Mouse (Mus musculus): ENCODE data around the gene Cfl2. TPM values are rescaled to one million over a fixed set of nuclear protein-coding genes. Genes with fewer than 3 reads are reported as not detected.

Cfl2 gene
- total RNA-seq, 1 experiment, result 50.9 TPM

- TF ChIP-seq ZNF384 (IDR thresholded peaks at IDR 0.05; ENCODE audit: low read depth, low read length) (no peak), MAFK (IDR thresholded peaks at IDR 0.05; ENCODE audit: insufficient read depth, low read depth, low read length) (no peak), CHD2 (IDR thresholded peaks at IDR 0.05; ENCODE audit: low read depth, low read length) (no peak), HCFC1 (IDR thresholded peaks at IDR 0.05; ENCODE audit: borderline replicate concordance, insufficient read depth, low read length) (no peak), ZC3H11A (IDR thresholded peaks at IDR 0.05; ENCODE audit: borderline replicate concordance, low read depth, low read length) (no peak)
- Histone ChIP-seq H3K9ac (ENCODE audit: insufficient read depth, low read depth, low read length, poor library complexity, severe bottlenecking) (no peak overlapping the region), H3K9me3 (ENCODE audit: control insufficient read depth, insufficient read depth, low read depth, low read length) (no peaks in the 10 kb centered on the region), H3K27ac (ENCODE audit: insufficient read depth, low read depth, low read length, poor library complexity, severe bottlenecking) (no peak overlapping the region), H3K36me3 (ENCODE audit: control insufficient read depth, insufficient read depth, low read length, poor library complexity, severe bottlenecking) (no peaks in the 10 kb centered on the region), H3K4me3 (ENCODE audit: insufficient read depth in 1 of 2, low read depth in 1 of 2, low read length in 2 of 2, poor library complexity in 1 of 2, severe bottlenecking in 1 of 2) (no peak overlapping the region), H3K4me1 (ENCODE audit: control insufficient read depth in 2 of 2, insufficient read depth in 2 of 2, low read length in 2 of 2, poor library complexity in 1 of 2) (peaks cover 0 to 2% of the 10 kb centered on the region in 2 experiments; a peak in 1 of 4 replicates)
- no peak for DNase-seq (ENCODE audit: low read depth, low spot score)
- in situ Hi-C loops (cut with MboI; ENCODE audit: low sequenced_read_pairs in 2 of 2, unreplicated experiment in 2 of 2), result no loop called here
Observed at GRCm38 (mm10) chr12:54819181-54819935, 43.3 kb downstream of the Cfl2 start.

GRCm38 (mm10) chr12:54810142-54810541, 52.5 kb downstream of the Cfl2 start:
- Histone ChIP-seq H3K27ac (ENCODE audit: insufficient read depth, low read depth, low read length, poor library complexity, severe bottlenecking) (no peak overlapping the region), H3K9ac (ENCODE audit: insufficient read depth, low read depth, low read length, poor library complexity, severe bottlenecking) (no peak overlapping the region), H3K4me1 (ENCODE audit: control insufficient read depth in 2 of 2, insufficient read depth in 2 of 2, low read length in 2 of 2, poor library complexity in 1 of 2) (peaks cover 0 to 6% of the 10 kb centered on the region in 2 experiments; a peak in 1 of 4 replicates), H3K36me3 (ENCODE audit: control insufficient read depth, insufficient read depth, low read length, poor library complexity, severe bottlenecking) (no peaks in the 10 kb centered on the region), H3K4me3 (ENCODE audit: insufficient read depth in 1 of 2, low read depth in 1 of 2, low read length in 2 of 2, poor library complexity in 1 of 2, severe bottlenecking in 1 of 2) (no peak overlapping the region), H3K9me3 (ENCODE audit: control insufficient read depth, insufficient read depth, low read depth, low read length) (no peaks in the 10 kb centered on the region)
- TF ChIP-seq ZC3H11A (IDR thresholded peaks at IDR 0.05; ENCODE audit: borderline replicate concordance, low read depth, low read length) (no peak), MAFK (IDR thresholded peaks at IDR 0.05; ENCODE audit: insufficient read depth, low read depth, low read length) (no peak), HCFC1 (IDR thresholded peaks at IDR 0.05; ENCODE audit: borderline replicate concordance, insufficient read depth, low read length) (no peak), CHD2 (IDR thresholded peaks at IDR 0.05; ENCODE audit: low read depth, low read length) (no peak), ZNF384 (IDR thresholded peaks at IDR 0.05; ENCODE audit: low read depth, low read length) (no peak)
- in situ Hi-C loops (cut with MboI; ENCODE audit: low sequenced_read_pairs in 2 of 2, unreplicated experiment in 2 of 2), result no loop called here
- DNase-seq (ENCODE audit: low read depth, low spot score), result no peak

Other genes starting within 250 kb of the Cfl2 start
- gene Sptssa, start 206.3 kb downstream of the Cfl2 start, total RNA-seq (2012; rRNA removed), result 14.3 and 23.7 TPM in 2 replicates
- 31.3 and 37.8 TPM in 2 replicates for gene Eapp, start 167.0 kb downstream of the Cfl2 start, total RNA-seq (2012; rRNA removed)
- 36.0 and 53.2 TPM in 2 replicates for gene Snx6, start 67.2 kb downstream of the Cfl2 start, total RNA-seq (2012; rRNA removed)
- gene Gm20403, start 123.7 kb upstream of the Cfl2 start, total RNA-seq (2012; rRNA removed), result not detected in 2 replicates
- gene Baz1a, start 151.5 kb upstream of the Cfl2 start, total RNA-seq (2012; rRNA removed), result 19.7 and 22.9 TPM in 2 replicates
- 29.9 and 33.1 TPM in 2 replicates for gene 2700097O09Rik, start 217.2 kb upstream of the Cfl2 start, total RNA-seq (2012; rRNA removed)
- gene Srp54a, start 217.4 kb upstream of the Cfl2 start, total RNA-seq (2012; rRNA removed), result 32.8 and 52.4 TPM in 2 replicates